19 mouse cellular contexts compared by ENCODE assay signal in genomic region chr12:100226621-100227020, GRCm38 (mm10). TPM values are rescaled to one million over a fixed set of nuclear protein-coding genes. Genes with fewer than 3 reads are reported as not detected.
DNase-seq lines count a peak whose midpoint lies in the region; ATAC-seq and TF ChIP-seq lines count a peak whose summit lies in the region.
"Had no signal": no experiment of that assay in that cellular context is flagged by ENCODE, and none has a peak within 500 bp of the region (broad histone marks: within the 10 kb centered on the region; RNA-seq: fewer than 3 reads in every experiment).

No protein-coding gene starts in this region.

- H3K27me3 ChIP-seq in hindbrain, embryonic 10.5 days (ENCODE audit: insufficient read depth, poor library complexity, severe bottlenecking): no peaks in the 10 kb centered on the region
- no peaks in the 10 kb centered on the region for H3K27me3 ChIP-seq in midbrain, embryonic 12.5 days
- H3K27me3 ChIP-seq: embryonic facial prominence, embryonic 12.5 days; limb, embryonic 15.5 days had no signal

- H3K27ac ChIP-seq in layer of hippocampus, adult 2 months: peak overlapping the region; percentile 73
- H3K27ac ChIP-seq in hindbrain, embryonic 10.5 days: peak overlapping the region; percentile 82
- H3K27ac ChIP-seq in midbrain, embryonic 12.5 days (replicated peaks): peak overlapping the region; percentile 63
- H3K27ac ChIP-seq: embryonic facial prominence, embryonic 12.5 days; heart, embryonic 15.5 days; kidney, postnatal 0 days; limb, embryonic 15.5 days; stomach, postnatal 0 days had no signal

- TF ChIP-seq CTCF in layer of hippocampus, adult 2 months (conservative IDR thresholded peaks at IDR 0.05): no peak

- no peak for ATAC-seq in midbrain, embryonic 12.5 days (ENCODE audit: low FRiP score, low read depth)
- ATAC-seq: inflammation-experienced regulatory T-cells, adult 6 months had no signal

- no peak overlapping the region; the same call in 1 of the 2 replicates for H3K4me2 ChIP-seq in midbrain, embryonic 12.5 days (replicated peaks)
- H3K4me2 ChIP-seq: embryonic facial prominence, embryonic 12.5 days; heart, embryonic 15.5 days; limb, embryonic 15.5 days; lung, embryonic 14.5 days had no signal

- H3K36me3 ChIP-seq in hindbrain, embryonic 10.5 days: no peaks in the 10 kb centered on the region
- no peaks in the 10 kb centered on the region for H3K36me3 ChIP-seq in midbrain, embryonic 12.5 days
- H3K36me3 ChIP-seq: embryonic facial prominence, embryonic 12.5 days; heart, embryonic 15.5 days; limb, embryonic 15.5 days had no signal

- peaks cover 5% of the 10 kb centered on the region; the same call in 1 of the 2 replicates for H3K9me3 ChIP-seq in hindbrain, embryonic 10.5 days
- no peaks in the 10 kb centered on the region for H3K9me3 ChIP-seq in midbrain, embryonic 12.5 days
- H3K9me3 ChIP-seq: embryonic facial prominence, embryonic 12.5 days; heart, embryonic 15.5 days; limb, embryonic 15.5 days had no signal

- WGBS in hindbrain, embryonic 10.5 days: 65% methylated on average over 8 of the region's 8 CpGs
- WGBS in midbrain, embryonic 12.5 days: 56% methylated on average over 8 of the region's 8 CpGs

- no peak for DNase-seq in layer of hippocampus, adult 2 months (ENCODE audit: low spot score in 2 of 2)
- no peak for DNase-seq in layer of hippocampus, postnatal 25 days (ENCODE audit: extremely low spot score in 1 of 2, low spot score in 1 of 2)
- peak; percentile 33 for DNase-seq in hindbrain, embryonic 10.5 days (ENCODE audit: low spot score)
- peak; percentile 40 for DNase-seq in retina, postnatal 1 day
- no peak for DNase-seq in c-Kit-positive CD71-positive TER-119-positive erythroid progenitor cells, embryonic 14.5 days (ENCODE audit: low spot score)
- DNase-seq in adrenal gland, postnatal 25 days: no peak
- no peak for DNase-seq in urinary bladder, postnatal 14 days (ENCODE audit: low spot score)
- DNase-seq: cerebellum, adult 8-10 months; gastrocnemius, postnatal 36 days; layer of hippocampus, postnatal 36 days; lung, embryonic 14.5 days had no signal

- no peak overlapping the region for H3K4me3 ChIP-seq in layer of hippocampus, adult 2 months
- no peak overlapping the region for H3K4me3 ChIP-seq in hindbrain, embryonic 10.5 days
- no peak overlapping the region for H3K4me3 ChIP-seq in midbrain, embryonic 12.5 days
- H3K4me3 ChIP-seq: embryonic facial prominence, embryonic 12.5 days; heart, embryonic 15.5 days; limb, embryonic 15.5 days; megakaryocyte, embryonic 14.5 days had no signal

- peaks cover 67% of the 10 kb centered on the region for H3K4me1 ChIP-seq in hindbrain, embryonic 10.5 days (replicated peaks)
- H3K4me1 ChIP-seq in midbrain, embryonic 12.5 days: peaks cover 52% of the 10 kb centered on the region
- H3K4me1 ChIP-seq: heart, embryonic 15.5 days had no signal

- 0 out of 2 replicates have a peak overlapping the region, but pooled peaks have one; percentile 17 for H3K9ac ChIP-seq in midbrain, embryonic 12.5 days (replicated peaks)
- H3K9ac ChIP-seq: embryonic facial prominence, embryonic 12.5 days; heart, embryonic 15.5 days; limb, embryonic 15.5 days; lung, embryonic 14.5 days had no signal

RNA-seq across cellular contexts. Expression of gene Calm1, which starts 27.4 kb away (rescaled TPM):
- total RNA-seq in layer of hippocampus, adult 2 months (2021): 1,000 to 10,000 TPM; 2,009 to 2,049 TPM
- total RNA-seq in layer of hippocampus, postnatal 25 days (2021): 1,000 to 10,000 TPM; 1,915 to 2,063 TPM
- 1,379 and 1,527 TPM in 2 replicates for polyA plus RNA-seq in hindbrain, embryonic 10.5 days (2016; fragmentation: Nextera tagmentation; extraction: Ambion mirVana)
- polyA plus RNA-seq in midbrain, embryonic 12.5 days (2016; fragmentation: Nextera tagmentation; extraction: Ambion mirVana): 1,734 and 1,740 TPM in 2 replicates
- total RNA-seq in adrenal gland, postnatal 25 days (2021): 302 and 339 TPM in 2 replicates

Comparison
In these comparisons a context has a peak if more than half of its experiments do, and no peak if none do; other contexts are left out.
1. DNase-seq: peak in hindbrain, embryonic 10.5 days (single experiment) and retina, postnatal 1 day (single experiment); none in layer of hippocampus, adult 2 months (0 of 2), layer of hippocampus, postnatal 25 days (0 of 2), c-Kit-positive CD71-positive TER-119-positive erythroid progenitor cells, embryonic 14.5 days (single experiment), adrenal gland, postnatal 25 days (single experiment) and urinary bladder, postnatal 14 days (single experiment).
2. Peak in every context shown above with its lines, with median percentiles within 50 percentile points of each other: H3K27ac ChIP-seq.